Mouse (Mus musculus): ENCODE data around the gene Kcnj5. TPM values are rescaled to one million over a fixed set of nuclear protein-coding genes. Genes with fewer than 3 reads are reported as not detected.

Kcnj5 gene
- polyA plus RNA-seq, 1 experiment: not detected

DNA sequence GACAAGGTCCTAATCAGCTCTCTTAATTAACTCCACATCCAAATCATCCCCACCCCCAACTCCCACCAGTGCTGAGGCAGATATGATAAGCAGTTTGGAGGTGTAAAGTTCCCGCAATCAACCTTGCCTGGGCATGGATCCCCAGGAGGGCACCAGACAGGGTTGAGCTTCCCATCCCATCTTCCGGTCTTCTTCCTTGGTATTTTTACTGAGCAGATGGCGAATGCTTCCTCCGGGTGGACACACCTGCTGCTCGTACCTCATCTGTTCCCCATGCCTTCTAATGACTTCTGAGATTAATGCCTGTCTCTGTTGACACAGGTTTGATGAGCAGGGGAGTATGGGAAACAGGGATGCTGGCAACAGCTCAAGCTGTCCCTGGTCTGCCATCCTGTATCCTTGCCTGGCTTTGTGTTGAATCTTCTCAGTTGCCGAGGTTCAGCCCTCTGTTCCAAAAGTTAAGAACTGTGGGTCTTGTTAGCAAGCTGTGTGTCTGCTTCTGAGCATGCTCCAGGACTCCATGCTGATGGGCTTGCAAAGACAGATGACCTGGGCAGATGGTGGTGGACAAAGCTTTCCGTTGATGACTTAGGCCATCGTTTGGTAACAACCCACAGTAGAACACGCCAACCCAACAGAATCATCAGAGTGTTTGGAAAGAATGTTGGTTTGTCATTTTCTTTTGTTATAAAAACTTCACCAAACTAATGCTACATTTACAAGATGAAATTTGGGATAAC is 48.9 kb downstream of the Kcnj5 start:
- no peaks in the 10 kb centered on the region for H3K27me3 ChIP-seq (ENCODE audit: control insufficient read depth, insufficient read depth, low read length)
- peak overlapping the region; percentile 57 for H3K4me3 ChIP-seq (ENCODE audit: control insufficient read depth, low read depth, low read length)
- no peak overlapping the region for H3K27ac ChIP-seq (ENCODE audit: control insufficient read depth, insufficient read depth, low read depth, low read length)
- TF ChIP-seq POLR2A (IDR thresholded peaks at IDR 0.05; ENCODE audit: control insufficient read depth, low read depth, low read length) (no peak), CTCF (IDR thresholded peaks at IDR 0.05; ENCODE audit: control insufficient read depth, insufficient read depth, insufficient replicate concordance, low read depth, low read length) (no peak)
- H3K36me3 ChIP-seq (ENCODE audit: control insufficient read depth, insufficient read depth, low read length): no peaks in the 10 kb centered on the region
- peaks cover 2% of the 10 kb centered on the region; the same call in 1 of the 2 replicates for H3K4me1 ChIP-seq (ENCODE audit: control insufficient read depth, insufficient read depth, low read length)

DNA sequence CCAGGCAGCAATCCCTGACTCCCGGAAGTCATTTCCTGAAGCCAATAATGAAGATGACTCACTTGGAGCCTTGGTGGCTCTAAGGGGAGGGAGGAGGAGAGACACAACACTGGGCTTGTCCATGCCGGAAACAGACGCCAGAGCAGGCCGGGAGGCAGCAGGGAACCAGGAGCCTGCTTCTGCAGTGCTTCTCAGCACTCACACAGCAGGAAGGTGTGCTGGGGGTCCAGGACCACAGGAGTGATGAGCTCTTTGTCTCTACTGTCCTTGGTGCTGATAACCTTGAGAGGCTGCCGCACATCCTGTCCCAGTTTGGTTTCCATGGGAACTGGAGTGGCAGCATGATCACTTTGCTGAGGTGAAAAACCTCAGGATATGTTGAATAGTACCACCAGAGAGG is 51.5 kb downstream of the Kcnj5 start:
- Histone ChIP-seq H3K36me3 (ENCODE audit: control insufficient read depth, insufficient read depth, low read length) (no peaks in the 10 kb centered on the region), H3K27ac (ENCODE audit: control insufficient read depth, insufficient read depth, low read depth, low read length) (no peak overlapping the region), H3K4me1 (ENCODE audit: control insufficient read depth, insufficient read depth, low read length) (peaks cover 2% of the 10 kb centered on the region; the same call in 1 of the 2 replicates), H3K27me3 (ENCODE audit: control insufficient read depth, insufficient read depth, low read length) (no peaks in the 10 kb centered on the region), H3K4me3 (ENCODE audit: control insufficient read depth, low read depth, low read length) (no peak overlapping the region)
- TF ChIP-seq POLR2A (IDR thresholded peaks at IDR 0.05; ENCODE audit: control insufficient read depth, low read depth, low read length) (no peak), CTCF (IDR thresholded peaks at IDR 0.05; ENCODE audit: control insufficient read depth, insufficient read depth, insufficient replicate concordance, low read depth, low read length) (no peak)

- H3K4me1 ChIP-seq (ENCODE audit: control insufficient read depth, insufficient read depth, low read length): peaks cover 2% of the 10 kb centered on the region; the same call in 1 of the 2 replicates
- H3K27ac ChIP-seq (ENCODE audit: control insufficient read depth, insufficient read depth, low read depth, low read length): no peak overlapping the region
- no peak overlapping the region for H3K4me3 ChIP-seq (ENCODE audit: control insufficient read depth, low read depth, low read length)
- TF ChIP-seq CTCF (IDR thresholded peaks at IDR 0.05; ENCODE audit: control insufficient read depth, insufficient read depth, insufficient replicate concordance, low read depth, low read length): no peak
- no peak for TF ChIP-seq POLR2A (IDR thresholded peaks at IDR 0.05; ENCODE audit: control insufficient read depth, low read depth, low read length)
- H3K36me3 ChIP-seq (ENCODE audit: control insufficient read depth, insufficient read depth, low read length): no peaks in the 10 kb centered on the region
- H3K27me3 ChIP-seq (ENCODE audit: control insufficient read depth, insufficient read depth, low read length): no peaks in the 10 kb centered on the region
These were observed 52.5 kb downstream of the Kcnj5 start for GRCm38 (mm10) chr9:32291618-32292017.

GRCm38 (mm10) chr9:32283591-32283990 is 60.6 kb downstream of the Kcnj5 start:
- H3K27ac ChIP-seq (ENCODE audit: control insufficient read depth, insufficient read depth, low read depth, low read length): no peak overlapping the region
- no peak overlapping the region for H3K4me3 ChIP-seq (ENCODE audit: control insufficient read depth, low read depth, low read length)
- no peaks in the 10 kb centered on the region; the same call in 1 of the 2 replicates for H3K4me1 ChIP-seq (ENCODE audit: control insufficient read depth, insufficient read depth, low read length)
- no peaks in the 10 kb centered on the region for H3K27me3 ChIP-seq (ENCODE audit: control insufficient read depth, insufficient read depth, low read length)
- no peaks in the 10 kb centered on the region for H3K36me3 ChIP-seq (ENCODE audit: control insufficient read depth, insufficient read depth, low read length)
- TF ChIP-seq POLR2A (IDR thresholded peaks at IDR 0.05; ENCODE audit: control insufficient read depth, low read depth, low read length) (no peak), CTCF (IDR thresholded peaks at IDR 0.05; ENCODE audit: control insufficient read depth, insufficient read depth, insufficient replicate concordance, low read depth, low read length) (no peak)

DNA sequence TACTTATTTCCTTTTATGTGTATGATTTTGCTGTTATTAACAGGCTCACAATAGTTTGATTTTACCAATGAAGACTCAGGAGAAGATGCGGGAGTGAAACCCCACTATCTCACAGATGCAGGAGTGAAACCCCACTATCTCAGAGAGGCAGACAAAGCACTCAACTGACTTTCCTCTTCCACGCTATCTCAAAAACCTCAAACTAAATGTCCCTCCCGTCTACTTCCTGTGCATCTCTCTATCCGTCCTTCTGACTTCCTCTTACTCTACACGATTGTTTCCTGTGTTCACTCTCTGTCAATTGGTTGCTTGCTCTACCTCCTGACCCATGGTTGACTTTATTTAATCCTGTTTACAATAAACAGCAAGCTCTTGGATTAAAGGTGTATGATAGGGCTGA is 63.7 kb downstream of the Kcnj5 start:
- H3K36me3 ChIP-seq (ENCODE audit: control insufficient read depth, insufficient read depth, low read length): no peaks in the 10 kb centered on the region
- H3K27me3 ChIP-seq (ENCODE audit: control insufficient read depth, insufficient read depth, low read length): no peaks in the 10 kb centered on the region
- no peak overlapping the region for H3K27ac ChIP-seq (ENCODE audit: control insufficient read depth, insufficient read depth, low read depth, low read length)
- H3K4me3 ChIP-seq (ENCODE audit: control insufficient read depth, low read depth, low read length): no peak overlapping the region
- no peak for TF ChIP-seq CTCF (IDR thresholded peaks at IDR 0.05; ENCODE audit: control insufficient read depth, insufficient read depth, insufficient replicate concordance, low read depth, low read length)
- no peak for TF ChIP-seq POLR2A (IDR thresholded peaks at IDR 0.05; ENCODE audit: control insufficient read depth, low read depth, low read length)
- H3K4me1 ChIP-seq (ENCODE audit: control insufficient read depth, insufficient read depth, low read length): no peaks in the 10 kb centered on the region; the same call in 1 of the 2 replicates

DNA sequence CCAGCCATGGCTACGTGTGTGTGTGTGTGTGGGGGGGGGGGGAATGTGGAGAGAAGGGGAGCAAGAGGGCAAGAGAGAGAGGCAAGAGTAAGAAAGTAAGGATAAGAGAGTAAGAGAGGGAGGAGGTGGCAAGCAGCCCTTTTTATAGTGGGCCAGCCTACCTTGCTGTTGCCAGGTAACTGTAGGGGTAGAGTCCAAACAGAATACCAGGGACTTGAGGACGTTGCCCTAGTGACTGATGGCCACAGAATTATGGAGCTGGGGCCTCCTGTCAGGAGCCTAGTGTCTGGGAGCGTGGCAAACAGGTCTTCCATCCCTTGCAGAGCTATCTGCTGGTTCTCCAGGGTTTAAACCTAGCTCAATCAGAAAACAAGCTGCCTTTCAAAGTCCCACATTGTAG is 64.4 kb downstream of the Kcnj5 start:
- Histone ChIP-seq H3K4me3 (ENCODE audit: control insufficient read depth, low read depth, low read length) (peak overlapping the region; percentile 28), H3K27me3 (ENCODE audit: control insufficient read depth, insufficient read depth, low read length) (no peaks in the 10 kb centered on the region), H3K36me3 (ENCODE audit: control insufficient read depth, insufficient read depth, low read length) (no peaks in the 10 kb centered on the region), H3K4me1 (ENCODE audit: control insufficient read depth, insufficient read depth, low read length) (no peaks in the 10 kb centered on the region; the same call in 1 of the 2 replicates), H3K27ac (ENCODE audit: control insufficient read depth, insufficient read depth, low read depth, low read length) (no peak overlapping the region)
- TF ChIP-seq CTCF (IDR thresholded peaks at IDR 0.05; ENCODE audit: control insufficient read depth, insufficient read depth, insufficient replicate concordance, low read depth, low read length): no peak
- TF ChIP-seq POLR2A (IDR thresholded peaks at IDR 0.05; ENCODE audit: control insufficient read depth, low read depth, low read length): no peak

DNA sequence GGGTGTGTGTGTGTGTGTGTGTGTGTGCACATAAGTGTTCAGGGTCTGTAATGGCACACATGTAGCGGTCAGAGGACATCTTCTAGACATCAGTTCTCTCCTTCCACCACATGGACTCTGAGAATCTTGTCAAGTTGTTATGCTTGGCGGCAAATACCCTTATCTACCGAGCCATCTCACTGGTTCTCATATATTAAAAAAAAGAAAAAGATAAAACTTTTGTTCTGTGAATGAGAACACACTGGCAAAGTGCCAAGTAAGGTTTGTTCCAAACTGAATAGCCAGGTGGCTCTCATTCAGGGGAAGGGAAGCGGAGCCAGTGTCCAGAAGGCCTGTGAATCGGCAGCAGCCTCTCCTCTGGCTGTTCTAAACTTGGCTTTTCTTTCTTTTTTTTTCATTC is 66.1 kb downstream of the Kcnj5 start:
- Histone ChIP-seq H3K27ac (ENCODE audit: control insufficient read depth, insufficient read depth, low read depth, low read length) (no peak overlapping the region), H3K27me3 (ENCODE audit: control insufficient read depth, insufficient read depth, low read length) (no peaks in the 10 kb centered on the region), H3K36me3 (ENCODE audit: control insufficient read depth, insufficient read depth, low read length) (no peaks in the 10 kb centered on the region), H3K4me3 (ENCODE audit: control insufficient read depth, low read depth, low read length) (no peak overlapping the region), H3K4me1 (ENCODE audit: control insufficient read depth, insufficient read depth, low read length) (no peaks in the 10 kb centered on the region; the same call in 1 of the 2 replicates)
- TF ChIP-seq POLR2A (IDR thresholded peaks at IDR 0.05; ENCODE audit: control insufficient read depth, low read depth, low read length) (no peak), CTCF (IDR thresholded peaks at IDR 0.05; ENCODE audit: control insufficient read depth, insufficient read depth, insufficient replicate concordance, low read depth, low read length) (no peak)
